Mouse (Mus musculus): ENCODE data around the gene Ppm1j.
"Not testable (repeated sequence)": the region's sequence is repeated elsewhere in the genome, so short reads cannot be mapped to it uniquely, and the experiment has no call there.

Gene Ppm1j

GRCm38 (mm10) chr3:104780561-104781420 is at the start of gene Ppm1j:
Gene Ppm1j, plus strand, starts transcription at chr3:104781056.
- DNase-seq = peak; percentile 88

- DNase-seq = no peak
Observed at GRCm38 (mm10) chr3:104732907-104733306, 47.9 kb upstream of the Ppm1j start.

GRCm38 (mm10) chr3:104734654-104735053 is 46.2 kb upstream of the Ppm1j start:
- no peak for DNase-seq

- no peak for DNase-seq
Observed at GRCm38 (mm10) chr3:104741954-104742353, 38.9 kb upstream of the Ppm1j start.

GRCm38 (mm10) chr3:104743161-104743560 is 37.7 kb upstream of the Ppm1j start:
- DNase-seq = no peak

- no peak for DNase-seq
Observed at GRCm38 (mm10) chr3:104743864-104744263, 37.0 kb upstream of the Ppm1j start.

- DNase-seq = not testable (repeated sequence)
Observed at GRCm38 (mm10) chr3:104752845-104753244, 28.0 kb upstream of the Ppm1j start.

- DNase-seq = peak; percentile 71
Observed at GRCm38 (mm10) chr3:104758406-104758805, 22.4 kb upstream of the Ppm1j start.

- no peak for DNase-seq
Observed at GRCm38 (mm10) chr3:104758869-104759268, 22.0 kb upstream of the Ppm1j start.

GRCm38 (mm10) chr3:104762103-104762863 is 18.6 kb upstream of the Ppm1j start:
- not testable (repeated sequence) for DNase-seq

- DNase-seq = peak; percentile 56
Observed at GRCm38 (mm10) chr3:104765021-104765420, 15.8 kb upstream of the Ppm1j start.

GRCm38 (mm10) chr3:104767141-104767540 is 13.7 kb upstream of the Ppm1j start:
- DNase-seq = no peak

GRCm38 (mm10) chr3:104767716-104768115 is 13.1 kb upstream of the Ppm1j start:
- DNase-seq = no peak

GRCm38 (mm10) chr3:104769135-104769534 is 11.7 kb upstream of the Ppm1j start:
- no peak for DNase-seq

- peak; percentile 62 for DNase-seq
Observed at GRCm38 (mm10) chr3:104770035-104770434, 10.8 kb upstream of the Ppm1j start.

- DNase-seq = no peak
Observed at GRCm38 (mm10) chr3:104770918-104771317, 9.9 kb upstream of the Ppm1j start.

- no peak for DNase-seq
Observed at GRCm38 (mm10) chr3:104771460-104771859, 9.4 kb upstream of the Ppm1j start.

GRCm38 (mm10) chr3:104773301-104773700 is 7.6 kb upstream of the Ppm1j start:
- DNase-seq = no peak

GRCm38 (mm10) chr3:104777342-104777741 is 3.5 kb upstream of the Ppm1j start:
- DNase-seq = no peak

- DNase-seq = peak; percentile 50
Observed at GRCm38 (mm10) chr3:104779949-104780348, 907 bp upstream of the Ppm1j start.

GRCm38 (mm10) chr3:104781471-104781903 is 631 bp downstream of the Ppm1j start, which contains the start of gene Fam19a3:
Gene Fam19a3, minus strand, starts transcription at chr3:104781840.
- DNase-seq = peak; percentile 54

GRCm38 (mm10) chr3:104782061-104782681 is 1.3 kb downstream of the Ppm1j start:
- peak; percentile 54 for DNase-seq

- peak; percentile 41 for DNase-seq
Observed at GRCm38 (mm10) chr3:104783971-104784500, 3.2 kb downstream of the Ppm1j start.

All from lung, postnatal 36 days (tissue).